Mouse (Mus musculus): ENCODE results near the gene Gm10413.
"Not testable (repeated sequence)": the region's sequence is repeated elsewhere in the genome, so short reads cannot be mapped to it uniquely, and the experiment has no call there.

Gene Gm10413

DNA sequence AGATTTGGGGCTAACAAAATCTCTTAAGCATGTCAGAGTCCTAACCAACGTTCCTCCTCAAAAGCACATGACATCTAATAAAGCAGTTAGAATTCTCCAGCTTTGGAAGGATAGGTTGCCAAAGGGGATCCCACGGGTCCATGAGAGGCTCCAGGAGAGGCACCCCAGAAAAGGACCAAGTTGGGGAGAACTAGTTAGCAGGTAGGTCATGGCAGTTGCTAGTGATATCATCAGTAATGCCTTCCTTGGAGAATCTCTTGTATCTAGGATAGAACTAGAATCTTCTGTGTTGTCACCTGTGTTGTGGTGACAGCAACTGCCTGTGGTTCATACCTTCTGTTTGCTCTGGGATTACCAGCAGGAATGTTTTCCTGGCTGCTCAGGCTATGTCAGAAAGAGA lies at the start of gene Gm10413:
Gm10413 (plus strand) TSS at position 301 of the 400 bp plus-strand sequence.
- DNase-seq (ENCODE audit: low spot score in 2 of 2) = not testable (repeated sequence)

DNA sequence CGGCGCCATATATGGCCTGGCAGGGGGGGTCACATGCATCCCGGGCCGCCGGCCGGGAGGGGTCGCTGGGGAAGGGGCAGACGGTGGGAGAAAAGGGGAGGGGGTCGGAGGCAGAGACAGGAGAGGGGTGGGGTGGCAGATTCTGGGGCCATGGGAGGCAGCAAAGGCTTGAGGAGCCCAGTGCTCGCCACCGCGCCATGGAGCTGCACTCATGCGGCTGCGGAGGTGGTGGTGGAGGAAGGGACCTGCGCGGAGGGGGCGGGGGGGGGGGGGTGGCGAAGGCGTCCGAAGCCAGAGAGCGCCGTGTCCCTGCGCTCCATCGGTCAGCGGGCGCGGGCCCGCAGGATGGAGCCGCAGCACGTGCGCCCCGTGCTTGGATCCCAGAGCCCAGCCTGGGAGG lies 17.4 kb downstream of the Gm10413 start, which contains the start of gene Gm10409:
Gm10409 (plus strand) TSS at position 301 of the 400 bp plus-strand sequence.
- DNase-seq (ENCODE audit: low spot score in 2 of 2) = not testable (repeated sequence)

DNA sequence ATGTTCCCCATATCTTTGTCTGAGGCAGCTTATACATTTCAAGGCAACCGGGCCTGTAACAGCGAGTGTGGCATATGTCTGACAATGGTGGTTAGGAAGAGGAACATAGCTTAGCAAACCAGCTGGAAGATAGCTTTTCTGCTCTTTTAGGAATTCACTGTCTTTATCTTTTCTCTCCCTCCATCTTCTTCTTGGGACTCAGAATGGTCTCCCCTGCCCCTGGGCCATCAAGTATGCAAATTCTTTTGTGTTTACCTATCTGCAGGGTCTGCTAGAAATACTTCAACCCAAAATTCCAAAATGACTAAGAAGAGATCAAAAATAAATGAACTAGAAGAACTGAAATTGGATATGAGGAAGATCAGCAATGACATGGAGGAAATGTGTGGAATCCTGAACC lies 32.9 kb downstream of the Gm10413 start, which contains the start of gene Gm3005:
Gm3005 (plus strand) TSS at position 301 of the 400 bp plus-strand sequence.
- DNase-seq (ENCODE audit: low spot score in 2 of 2) = not testable (repeated sequence)

DNA sequence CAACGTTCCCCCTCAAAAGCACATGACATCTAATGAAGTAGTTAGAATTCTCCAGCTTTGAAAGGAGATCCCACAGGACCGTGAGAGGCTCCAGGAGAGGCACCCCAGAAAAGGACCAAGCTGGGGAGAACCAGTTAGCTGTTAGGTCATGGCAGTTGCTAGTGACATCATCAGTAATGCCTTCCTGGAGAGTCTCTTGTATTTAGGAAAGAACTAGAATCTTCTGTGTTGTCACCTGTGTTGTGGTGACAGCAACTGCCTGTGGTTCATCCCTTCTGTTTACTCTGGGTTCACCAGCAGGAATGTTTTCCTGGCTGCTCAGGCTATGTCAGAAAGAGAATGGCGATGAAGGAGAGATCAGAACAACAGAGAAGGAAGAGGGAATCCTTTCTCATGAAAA lies 54.2 kb downstream of the Gm10413 start, which contains the start of gene Gm10408:
Gm10408 (plus strand) TSS at position 301 of the 400 bp plus-strand sequence.
- not testable (repeated sequence) for DNase-seq (ENCODE audit: low spot score in 2 of 2)
